Mouse (Mus musculus) hindbrain, embryonic 16.5 days (tissue): ENCODE results near the gene Lair1. TPM values are rescaled to one million over a fixed set of nuclear protein-coding genes. Genes with fewer than 3 reads are reported as not detected.
"Not testable (repeated sequence)": the region's sequence is repeated elsewhere in the genome, so short reads cannot be mapped to it uniquely, and the experiment has no call there.

Experiments
- ATAC-seq: fragments of 200-750 bp; cut with Nextera tagmentation; 2 replicates; pipeline ENCODE4 v1.8.0; 2017; ENCODE audit warnings: moderate TSS enrichment, moderate library complexity
- H3K27ac ChIP-seq: fragments of 300-500 bp; sonication (generic); 2 replicates; pipeline ENCODE4 v1.5.1; 2014; ENCODE audit warnings: low read depth, mild to moderate bottlenecking, control low read depth, low read length, moderate library complexity
- H3K27me3 ChIP-seq: fragments of 300-500 bp; sonication (generic); replicated peaks from 2 replicates; pipeline ENCODE4 v1.6.1; 2014; ENCODE audit warnings: low read length; ENCODE audit not compliant: control insufficient read depth, insufficient read depth
- H3K36me3 ChIP-seq: fragments of 300-500 bp; sonication (generic); 2 replicates; pipeline ENCODE4 v1.6.1; 2014; ENCODE audit warnings: mild to moderate bottlenecking, low read length, moderate library complexity, mixed read lengths; ENCODE audit not compliant: control insufficient read depth, insufficient read depth
- H3K4me1 ChIP-seq: fragments of 300-500 bp; sonication (generic); 2 replicates; pipeline ENCODE4 v1.6.1; 2014; ENCODE audit warnings: low read depth, low read length; ENCODE audit not compliant: control insufficient read depth, insufficient read depth
- H3K4me2 ChIP-seq: fragments of 300-500 bp; sonication (generic); 2 replicates; pipeline ENCODE4 v1.6.1; 2014; ENCODE audit warnings: mild to moderate bottlenecking, low read length, control low read depth, moderate library complexity
- H3K4me3 ChIP-seq: fragments of 300-500 bp; sonication (generic); 2 replicates; pipeline ENCODE4 v1.5.1; 2014; ENCODE audit warnings: mild to moderate bottlenecking, low read length, control low read depth, moderate library complexity
- H3K9ac ChIP-seq: fragments of 300-500 bp; sonication (generic); 2 replicates; pipeline ENCODE4 v1.6.1; 2014; ENCODE audit warnings: low read depth, mild to moderate bottlenecking, control low read depth, low read length, moderate library complexity
- H3K9me3 ChIP-seq: fragments of 300-500 bp; sonication (generic); 2 replicates; pipeline ENCODE4 v1.6.1; 2014; ENCODE audit warnings: mild to moderate bottlenecking, low read length, moderate library complexity; ENCODE audit not compliant: control insufficient read depth
- WGBS: fragments of 180-500 bp; shearing (Covaris S2); extraction: QIAGEN DNeasy Blood & Tissue Kit; methylation state at CpG from one replicate; pipeline ENCODE4 v1.1.7; 2014; 5-methylcytosine and 5-hydroxymethylcytosine counted together
- polyA plus RNA-seq: library from polyadenylated mRNA; unstranded; fragments of >200 nt; fragmentation: Nextera tagmentation; extraction: Ambion mirVana; gene quantifications from 2 replicates; pipeline ENCODE4 v1.2.1, GENCODE M21; 2015

Gene Lair1
- polyA plus RNA-seq, 1 experiment from 2014 or later, result 3.1 TPM

DNA sequence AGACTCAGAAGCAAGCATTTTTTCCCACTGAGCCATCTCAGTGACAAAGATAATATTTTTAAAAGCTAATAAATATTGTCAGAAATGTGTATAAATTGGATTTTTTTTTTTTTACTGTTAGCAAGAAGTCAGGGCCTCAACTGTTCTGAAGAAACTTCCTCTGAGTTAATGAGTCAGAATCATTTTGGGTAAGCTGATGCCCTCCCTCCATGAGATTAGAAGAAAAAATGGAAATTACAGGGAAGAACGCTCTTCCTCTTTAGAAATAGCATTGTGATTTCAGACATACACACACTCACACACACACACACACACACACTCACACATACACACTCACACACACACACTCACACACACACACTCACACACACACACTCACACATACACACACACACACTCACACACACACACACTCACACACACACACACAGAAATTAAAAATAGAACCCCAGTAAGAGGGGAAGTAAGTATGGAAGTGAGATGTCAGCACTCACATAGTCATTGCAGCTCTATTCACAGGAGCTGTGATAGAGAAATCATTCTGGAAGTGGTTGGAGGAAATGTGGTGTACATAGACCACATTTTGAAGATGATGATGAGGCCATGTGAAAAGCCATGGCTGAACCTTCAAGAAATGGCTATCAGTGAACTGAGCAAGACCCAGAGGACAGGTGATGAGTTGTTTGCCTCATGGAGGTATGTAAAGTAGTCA lies 866 bp upstream of the Lair1 start:
- Histone ChIP-seq H3K27ac (no peak overlapping the region), H3K4me3 (no peak overlapping the region), H3K27me3 (no peaks in the 10 kb centered on the region), H3K9ac (no peak overlapping the region), H3K4me1 (no peaks in the 10 kb centered on the region), H3K36me3 (no peaks in the 10 kb centered on the region), H3K4me2 (no peak overlapping the region), H3K9me3 (no peaks in the 10 kb centered on the region)
- WGBS, result 96% methylated on average over 1 of the region's 1 CpGs
- no peak for ATAC-seq

DNA sequence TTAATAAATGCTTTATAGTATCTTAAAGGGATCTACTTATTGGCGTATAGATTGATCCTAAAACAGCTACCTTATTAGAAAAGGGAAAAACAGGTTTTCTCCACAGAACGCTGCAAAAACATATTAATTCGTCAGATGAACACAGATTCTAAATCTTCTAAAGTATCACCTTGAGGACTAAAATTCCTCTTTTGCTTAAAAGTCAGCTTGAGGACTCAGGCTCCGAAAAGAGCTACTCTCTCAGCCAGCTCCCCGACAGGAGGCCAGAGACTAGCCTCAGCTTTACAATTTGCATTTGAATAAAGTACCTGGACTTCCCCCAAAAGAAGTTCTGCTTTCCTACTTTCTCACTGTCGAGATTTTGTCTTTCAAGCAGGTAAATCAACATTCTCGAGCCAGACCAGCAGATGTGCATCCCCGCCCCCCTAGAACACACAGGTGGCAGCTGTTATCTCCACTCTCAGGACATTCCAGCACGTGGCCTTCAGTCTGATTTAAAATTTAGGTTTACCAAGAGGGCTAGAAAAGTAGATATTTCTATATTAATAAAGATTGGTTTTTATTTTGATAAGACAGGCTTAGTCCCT lies 2.3 kb downstream of the Lair1 start:
- 51% methylated on average over 9 of the region's 9 CpGs for WGBS
- not testable (repeated sequence) for H3K36me3 ChIP-seq, H3K4me3 ChIP-seq, H3K9ac ChIP-seq, H3K4me2 ChIP-seq, ATAC-seq, H3K27ac ChIP-seq, H3K27me3 ChIP-seq, H3K9me3 ChIP-seq, H3K4me1 ChIP-seq

DNA sequence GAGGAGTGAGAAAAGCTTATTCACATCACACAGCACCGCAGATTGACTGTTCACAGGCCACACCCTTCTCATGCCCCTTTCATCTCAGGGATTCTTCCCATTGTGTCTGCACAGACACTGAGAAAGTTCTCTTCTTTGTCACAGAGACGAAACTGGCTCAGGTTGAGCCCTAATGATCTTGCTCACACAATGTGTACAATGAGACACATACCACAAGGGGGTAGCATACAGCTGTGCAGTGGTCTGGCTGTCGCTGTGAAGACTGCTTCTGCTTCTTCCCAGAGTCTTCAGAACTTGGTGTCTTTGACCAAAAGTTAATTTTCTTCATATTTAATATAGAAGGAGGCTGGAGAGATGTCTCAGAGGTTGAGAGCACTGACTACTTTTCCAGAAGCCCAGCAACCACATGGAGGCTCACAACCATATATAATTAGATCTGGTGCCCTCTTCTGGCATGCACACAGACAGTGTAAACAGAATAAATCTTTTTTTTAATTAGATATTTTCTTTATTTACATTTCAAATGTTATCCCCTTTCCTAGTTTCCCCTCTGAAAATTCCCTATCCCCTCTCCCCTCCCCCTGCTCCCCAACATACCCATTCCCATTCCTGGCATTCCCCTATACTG lies 36.1 kb downstream of the Lair1 start:
- Histone ChIP-seq H3K4me3 (no peak overlapping the region), H3K4me2 (no peak overlapping the region)
- WGBS, result 28% methylated on average over 3 of the region's 3 CpGs

DNA sequence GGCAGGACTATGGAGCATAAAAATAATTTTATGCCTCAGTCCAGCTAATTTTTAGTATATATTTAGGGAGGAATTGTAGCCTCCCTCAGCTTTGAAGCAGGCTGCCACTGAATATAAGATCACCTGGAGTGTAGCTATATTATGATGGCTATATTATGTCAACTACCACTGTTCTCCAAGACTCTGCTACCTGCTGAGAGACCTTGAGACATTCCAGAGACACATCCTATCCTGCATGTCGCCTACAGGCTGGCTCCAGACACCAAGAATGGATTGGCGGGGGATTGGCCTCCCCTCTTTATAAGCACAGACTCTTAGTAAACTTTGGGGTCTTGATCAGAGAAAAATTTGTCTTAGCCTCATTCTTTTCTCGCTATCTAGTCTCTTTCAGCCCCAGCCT lies 58.4 kb downstream of the Lair1 start:
- 65% methylated on average over 3 of the region's 3 CpGs for whole genome bisulfite sequencing
- H3K4me2 ChIP-seq, H3K4me1 ChIP-seq, H3K9me3 ChIP-seq, H3K27me3 ChIP-seq, H3K27ac ChIP-seq, H3K4me3 ChIP-seq, H3K36me3 ChIP-seq, H3K9ac ChIP-seq, ATAC-seq: not testable (repeated sequence)

More for the DNA sequence above, 36.1 kb downstream of the Lair1 start:
- Histone ChIP-seq H3K27me3 (no peaks in the 10 kb centered on the region), H3K27ac (no peak overlapping the region), H3K9me3 (no peaks in the 10 kb centered on the region), H3K36me3 (no peaks in the 10 kb centered on the region), H3K9ac (no peak overlapping the region), H3K4me1 (no peaks in the 10 kb centered on the region)
- ATAC-seq, result no peak

DNA sequence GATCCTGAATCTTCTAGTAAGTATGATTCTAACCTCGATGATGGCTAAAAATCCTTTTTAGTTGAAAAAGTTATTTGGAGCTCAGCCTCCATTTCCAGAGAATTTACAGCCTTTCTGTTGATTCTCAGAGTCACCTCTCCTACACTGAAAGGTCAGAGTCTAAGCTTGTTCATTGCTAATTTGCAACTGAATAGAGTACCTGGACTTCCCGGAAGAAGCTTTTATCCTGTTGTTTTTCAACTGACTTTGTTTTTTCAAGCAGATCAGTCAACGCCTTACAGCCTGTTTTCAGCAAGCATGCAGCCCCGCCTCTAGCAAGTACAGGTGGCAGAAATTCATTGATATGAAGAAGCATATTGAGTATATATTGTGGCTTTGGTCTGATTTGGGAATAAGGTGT lies 59.0 kb downstream of the Lair1 start:
- not testable (repeated sequence) for H3K4me3 ChIP-seq, H3K27me3 ChIP-seq, H3K27ac ChIP-seq, ATAC-seq, H3K4me1 ChIP-seq, H3K9ac ChIP-seq, H3K9me3 ChIP-seq, H3K36me3 ChIP-seq, H3K4me2 ChIP-seq
- 83% methylated on average over 4 of the region's 4 CpGs for WGBS

- no peaks in the 10 kb centered on the region for H3K36me3 ChIP-seq
- 91% methylated on average over 2 of the region's 2 CpGs for WGBS
- H3K9ac ChIP-seq, result no peak overlapping the region
- H3K27me3 ChIP-seq, result no peaks in the 10 kb centered on the region
- H3K27ac ChIP-seq, result no peak overlapping the region
- ATAC-seq, result no peak
- no peak overlapping the region for H3K4me2 ChIP-seq
- no peak overlapping the region for H3K4me3 ChIP-seq
- peaks cover 5% of the 10 kb centered on the region; the same call in 1 of the 2 replicates for H3K9me3 ChIP-seq
- no peaks in the 10 kb centered on the region for H3K4me1 ChIP-seq
These were observed 101.0 kb downstream of the Lair1 start for GRCm38 (mm10) chr7:3962017-3962416.

DNA sequence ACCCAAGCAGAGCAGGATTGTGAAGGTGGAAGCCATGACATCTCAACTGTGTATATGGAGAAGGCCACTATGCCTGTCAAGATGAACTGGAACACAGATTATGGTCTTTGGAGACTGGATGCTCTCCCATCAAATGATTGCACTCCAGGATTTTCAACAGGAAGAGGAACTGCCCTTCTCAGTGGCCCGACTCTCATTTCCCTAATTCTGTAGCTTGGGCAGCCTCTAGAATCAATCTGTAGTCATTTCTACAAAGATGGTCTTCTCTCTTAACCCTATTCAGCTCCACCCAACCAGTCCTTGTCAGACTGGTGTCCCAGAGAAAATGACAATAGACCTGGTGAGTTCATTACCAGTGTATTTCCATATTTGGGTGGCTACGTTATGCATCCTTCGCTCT lies 105.6 kb downstream of the Lair1 start:
- Histone ChIP-seq H3K9ac (no peak overlapping the region), H3K27ac (no peak overlapping the region), H3K27me3 (no peaks in the 10 kb centered on the region), H3K4me3 (no peak overlapping the region), H3K36me3 (no peaks in the 10 kb centered on the region), H3K9me3 (peaks cover 5% of the 10 kb centered on the region; the same call in 1 of the 2 replicates), H3K4me2 (no peak overlapping the region), H3K4me1 (no peaks in the 10 kb centered on the region)
- WGBS, result 81% methylated on average over 3 of the region's 3 CpGs
- ATAC-seq, result no peak

Other genes with a start within 250 kb of the Lair1 start
- 0.09 TPM in 1 of 2 replicates, not detected in the other for gene Gm15448, start 237.5 kb downstream of the Lair1 start, polyA plus RNA-seq
- gene Pira2, start 218.2 kb downstream of the Lair1 start, polyA plus RNA-seq, result not detected in 2 replicates
- gene Gm14548, start 165.1 kb downstream of the Lair1 start, polyA plus RNA-seq, result 0.10 TPM in 1 of 2 replicates, not detected in the other
- not detected in 2 replicates for gene Lilra6, start 147.7 kb downstream of the Lair1 start, polyA plus RNA-seq
- gene Ttyh1, start 56.2 kb upstream of the Lair1 start, polyA plus RNA-seq, result 204 and 239 TPM in 2 replicates
- 57.4 and 75.4 TPM in 2 replicates for gene Leng8, start 73.8 kb upstream of the Lair1 start, polyA plus RNA-seq
- gene Leng9, start 87.2 kb upstream of the Lair1 start, polyA plus RNA-seq, result 6.0 and 6.8 TPM in 2 replicates
- gene Cdc42ep5, start 101.7 kb upstream of the Lair1 start, polyA plus RNA-seq, result 8.5 and 9.7 TPM in 2 replicates
- 0.10 and 0.11 TPM in 2 replicates for gene Lilra5, start 174.6 kb upstream of the Lair1 start, polyA plus RNA-seq